Mouse (Mus musculus) olfactory bulb, adult 2 months (tissue): Measurements from ENCODE around the gene Atp10a.

Experiments
- CTCF ChIP-seq: fragments of 200-500 bp; IDR thresholded peaks from 2 replicates; pipeline ENCODE4 v1.5.1; 2012; ENCODE audit warnings: low read depth, mild to moderate bottlenecking, low read length, moderate library complexity; ENCODE audit not compliant: insufficient read depth
- POLR2A ChIP-seq: fragments of 200-500 bp; IDR thresholded peaks from 2 replicates; pipeline ENCODE4 v1.6.1; 2012; ENCODE audit warnings: mild to moderate bottlenecking, low read depth, low read length, moderate library complexity; ENCODE audit not compliant: insufficient read depth

DNA sequence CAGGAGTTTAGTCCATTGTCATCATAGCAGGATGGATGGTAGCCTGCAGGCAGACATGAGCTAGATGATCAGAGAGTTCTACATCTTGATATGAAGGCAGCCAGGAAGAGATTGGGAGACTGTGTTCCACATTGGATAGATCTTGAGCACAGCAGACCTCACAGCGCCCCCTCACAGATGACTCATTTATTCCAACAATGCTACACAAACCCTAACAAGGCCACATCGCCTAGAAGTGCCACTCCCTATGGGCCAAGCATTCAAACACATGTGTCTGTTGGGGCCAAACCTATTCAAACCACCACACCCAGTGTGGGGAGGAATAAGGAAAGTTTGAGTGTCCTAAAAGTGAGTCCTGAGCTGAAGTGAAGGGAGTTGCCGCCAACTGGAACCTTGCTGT, 102.4 kb downstream of the Atp10a start:
- TF ChIP-seq CTCF (no peak), POLR2A (no peak)
